Mouse (Mus musculus) E14TG2a.4 (cell line): ENCODE results near the gene Zfp358.

Experiments used
- CTCF ChIP-seq: conservative IDR thresholded peaks from 2 replicates; pipeline ENCODE4 v1.5.1; 2014; ENCODE audit warnings: low read length
- POU5F1 ChIP-seq: IDR thresholded peaks from 2 replicates; pipeline ENCODE4 v1.6.1; 2014; ENCODE audit warnings: low read length, borderline replicate concordance

GRCm38 (mm10) chr8:3468838-3469237 is 24.1 kb upstream of the Zfp358 start:
- TF ChIP-seq CTCF (0 out of 2 replicates have a peak, but pooled peaks have one; percentile 10), POU5F1 (no peak)
